21 mouse cellular contexts compared by ENCODE assay signal in genomic region chr15:27579853-27580252, GRCm38 (mm10). TPM values are rescaled to one million over a fixed set of nuclear protein-coding genes. Genes with fewer than 3 reads are reported as not detected.
DNase-seq lines count a peak whose midpoint lies in the region; ATAC-seq and TF ChIP-seq lines count a peak whose summit lies in the region.
"Had no signal": no experiment of that assay in that cellular context is flagged by ENCODE, and none has a peak within 500 bp of the region (broad histone marks: within the 10 kb centered on the region; RNA-seq: fewer than 3 reads in every experiment).

No protein-coding gene starts in this region.

- no peak for TF ChIP-seq POLR2A in CH12.LX (IDR thresholded peaks at IDR 0.05; ENCODE audit: low read depth, low read length)

- peaks cover 0 to 53% of the 10 kb centered on the region in 2 experiments for H3K36me3 ChIP-seq in CH12.LX (replicated peaks in 1 of 2; ENCODE audit: control insufficient read depth in 1 of 2, insufficient read depth in 1 of 2, low read length in 1 of 2)
- H3K36me3 ChIP-seq in hindbrain, embryonic 16.5 days (ENCODE audit: control insufficient read depth, insufficient read depth, low read length): peaks cover 3% of the 10 kb centered on the region
- H3K36me3 ChIP-seq: intestine, embryonic 15.5 days had no signal

- 88% methylated on average over 2 of the region's 2 CpGs for WGBS in hindbrain, embryonic 16.5 days

- H3K27ac ChIP-seq in layer of hippocampus, adult 2 months: peak overlapping the region; percentile 86
- no peak overlapping the region for H3K27ac ChIP-seq in CH12.LX (ENCODE audit: insufficient read depth, low read depth)
- no peak overlapping the region for H3K27ac ChIP-seq in hindbrain, embryonic 16.5 days (ENCODE audit: low read depth, low read length)
- H3K27ac ChIP-seq: embryonic facial prominence, embryonic 13.5 days; forebrain, embryonic 12.5 days; heart, embryonic 13.5 days; hindbrain, embryonic 13.5 days; intestine, embryonic 15.5 days had no signal

- no peak for DNase-seq in layer of hippocampus, adult 2 months (ENCODE audit: low spot score in 2 of 2)
- no peak for DNase-seq in layer of hippocampus, adult 9-11 months
- DNase-seq in A20 (ENCODE audit: low read depth, low spot score) (peak; percentile 21), CH12.LX (ENCODE audit: extremely low read depth) (no peak), ZHBTc4 (ENCODE audit: low read depth, low spot score) (peak; percentile 46)
- DNase-seq in adrenal gland, postnatal 10 days: no peak
- DNase-seq: adrenal gland, postnatal 14 days; cerebellum, adult 18-20 months; cerebellum, adult 9-11 months; cerebellum, postnatal 36 days; forebrain, postnatal 0 days; gastrocnemius, postnatal 36 days; heart, adult 11 months; heart, postnatal 10 days had no signal

- no peak for TF ChIP-seq CTCF in layer of hippocampus, adult 2 months (conservative IDR thresholded peaks at IDR 0.05)
- no peak for TF ChIP-seq CTCF in CH12.LX (conservative IDR thresholded peaks at IDR 0.05 in 1 of 2, IDR thresholded peaks at IDR 0.05 in 1 of 2; ENCODE audit: low read depth in 2 of 2, low read length in 2 of 2)

- no peak for TF ChIP-seq RAD21 in CH12.LX (IDR thresholded peaks at IDR 0.05; ENCODE audit: low read depth, low read length)

- no peak overlapping the region for H3K4me3 ChIP-seq in layer of hippocampus, adult 2 months
- no peak overlapping the region for H3K4me3 ChIP-seq in CH12.LX (replicated peaks in 1 of 3; ENCODE audit: low read depth in 2 of 3, low read length in 2 of 3, poor library complexity in 1 of 3)
- no peak overlapping the region for H3K4me3 ChIP-seq in hindbrain, embryonic 16.5 days (ENCODE audit: low read length)
- H3K4me3 ChIP-seq: embryonic facial prominence, embryonic 13.5 days; forebrain, embryonic 12.5 days; heart, embryonic 13.5 days; hindbrain, embryonic 13.5 days; intestine, embryonic 15.5 days had no signal

- H3K9me3 ChIP-seq in CH12.LX (replicated peaks; ENCODE audit: low read length): no peaks in the 10 kb centered on the region
- H3K9me3 ChIP-seq in hindbrain, embryonic 16.5 days (ENCODE audit: control insufficient read depth, low read length): no peaks in the 10 kb centered on the region
- H3K9me3 ChIP-seq: embryonic facial prominence, embryonic 13.5 days; forebrain, embryonic 12.5 days; heart, embryonic 13.5 days; hindbrain, embryonic 13.5 days; intestine, embryonic 15.5 days had no signal

- no peak overlapping the region for H3K4me2 ChIP-seq in CH12.LX (ENCODE audit: insufficient read depth, low read depth, poor library complexity, severe bottlenecking)
- H3K4me2 ChIP-seq in hindbrain, embryonic 16.5 days (ENCODE audit: low read length): no peak overlapping the region
- H3K4me2 ChIP-seq: embryonic facial prominence, embryonic 13.5 days; forebrain, embryonic 12.5 days; heart, embryonic 13.5 days; hindbrain, embryonic 13.5 days; intestine, embryonic 15.5 days had no signal

- no peak for TF ChIP-seq EP300 in CH12.LX (IDR thresholded peaks at IDR 0.05; ENCODE audit: low read length)

- H3K27me3 ChIP-seq in CH12.LX (replicated peaks): no peaks in the 10 kb centered on the region
- H3K27me3 ChIP-seq in hindbrain, embryonic 16.5 days (replicated peaks; ENCODE audit: control insufficient read depth, insufficient read depth, low read length): no peaks in the 10 kb centered on the region
- H3K27me3 ChIP-seq: embryonic facial prominence, embryonic 13.5 days; forebrain, embryonic 12.5 days; heart, embryonic 13.5 days; hindbrain, embryonic 13.5 days; intestine, embryonic 15.5 days had no signal

- dilution Hi-C loops in CH12.LX (cut with MboI; ENCODE audit: extremely low pct_ligation_motif_present, extremely low pct_unique_long_range_greater_than_20kb, low sequenced_read_pairs): no loop called here

- no peak for ATAC-seq in hindbrain, embryonic 16.5 days
- ATAC-seq: CD4-positive, CD25-positive, alpha-beta regulatory T cell, adult 4 months; intestine, embryonic 15.5 days had no signal

- H3K4me1 ChIP-seq in CH12.LX (ENCODE audit: control insufficient read depth in 1 of 2, insufficient read depth in 2 of 2): peaks cover 9 to 30% of the 10 kb centered on the region in 2 experiments; a peak in 3 of 4 replicates
- H3K4me1 ChIP-seq in hindbrain, embryonic 16.5 days (ENCODE audit: control insufficient read depth, insufficient read depth, low read depth, low read length): 0 out of 2 replicates have a peak, but pooled peaks cover 9% of the 10 kb centered on the region
- H3K4me1 ChIP-seq: intestine, embryonic 15.5 days had no signal

- in situ Hi-C loops in CH12.LX (cut with MboI; ENCODE audit: low pct_ligation_motif_present, low pct_unique_long_range_greater_than_20kb, low sequenced_read_pairs): loop anchor here (5.0 kb wide), 1 partner anchor 253 kb away; no protein-coding TSS in a partner anchor

- H3K9ac ChIP-seq in CH12.LX (ENCODE audit: insufficient read depth, low read depth): no peak overlapping the region
- no peak overlapping the region for H3K9ac ChIP-seq in hindbrain, embryonic 16.5 days (ENCODE audit: low read depth, low read length)
- H3K9ac ChIP-seq: embryonic facial prominence, embryonic 13.5 days; forebrain, embryonic 12.5 days; forebrain, postnatal 0 days; heart, embryonic 13.5 days; hindbrain, embryonic 13.5 days; intestine, embryonic 15.5 days had no signal

- H3K79me2 ChIP-seq in CH12.LX (replicated peaks; ENCODE audit: control insufficient read depth, extremely low read depth, insufficient read depth, poor library complexity, severe bottlenecking): no peaks in the 10 kb centered on the region

TF ChIP-seq in CH12.LX, 34 proteins besides CTCF, POLR2A, EP300 and RAD21:
- TF ChIP-seq MAX (IDR thresholded peaks at IDR 0.05; ENCODE audit: low read length): no peak
- TF ChIP-seq USF1 (IDR thresholded peaks at IDR 0.05; ENCODE audit: low read depth, low read length): peak; percentile 14; the same call in 1 of the 2 replicates
TF ChIP-seq in CH12.LX: peak in this region for 1.

RNA-seq across cellular contexts. Expression of gene Otulin, which starts 50.6 kb away (rescaled TPM):
- total RNA-seq in layer of hippocampus, adult 2 months (2021): 10 to 100 TPM; 19.4 to 23.1 TPM
- 40.0 and 51.2 TPM in 2 replicates for total RNA-seq in CH12.LX (2012; rRNA removed)
- total RNA-seq in CH12.LX (2014; rRNA removed): 80.2 and 84.6 TPM in 2 replicates
- 84.8 and 91.0 TPM in 2 replicates for polyA plus RNA-seq in CH12.LX (2012; ENCODE audit: insufficient read length, low read depth)
- 12.3 and 24.2 TPM in 2 replicates for polyA plus RNA-seq in hindbrain, embryonic 16.5 days (2015; fragmentation: Nextera tagmentation; extraction: Ambion mirVana)
- 10 to 100 TPM; 32.8 to 35.7 TPM for total RNA-seq in adrenal gland, postnatal 10 days (2021)

Comparison
In these comparisons a context has a peak if more than half of its experiments do, and no peak if none do; other contexts are left out.
1. DNase-seq: peak in A20 (single experiment) and ZHBTc4 (single experiment); none in layer of hippocampus, adult 2 months (0 of 2), layer of hippocampus, adult 9-11 months (single experiment), CH12.LX (single experiment) and adrenal gland, postnatal 10 days (single experiment).